Mouse (Mus musculus): ENCODE results near the gene Timp1.

Timp1 gene

DNA sequence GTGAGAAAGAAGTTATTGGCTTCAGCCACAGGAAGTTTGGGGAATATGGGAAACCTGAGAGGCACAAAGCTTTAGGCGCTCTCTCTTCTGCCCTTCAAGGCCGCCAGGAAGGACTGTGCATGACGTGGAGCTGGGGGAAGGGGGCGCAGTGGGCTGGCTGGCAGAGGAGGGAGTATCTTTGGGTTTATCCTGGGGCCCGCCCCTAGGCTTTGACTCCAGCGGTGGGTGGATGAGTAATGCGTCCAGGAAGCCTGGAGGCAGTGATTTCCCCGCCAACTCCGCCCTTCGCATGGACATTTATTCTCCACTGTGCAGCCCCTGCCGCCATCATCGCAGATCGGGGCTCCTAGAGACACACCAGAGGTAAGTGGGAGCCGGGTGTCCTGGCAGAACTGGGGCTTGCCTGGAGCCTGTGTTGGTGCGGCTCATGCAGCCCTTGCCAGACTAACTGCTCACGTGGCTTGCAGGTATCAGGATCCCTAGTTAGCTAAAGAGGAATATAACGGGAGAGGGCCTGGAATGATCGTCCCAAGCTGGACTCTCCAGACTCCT is at the start of gene Timp1:
TSS of gene Timp1 (plus strand) at position 205 of the 552 bp plus-strand sequence.
- DNase-seq (ENCODE audit: low spot score): peak; percentile 15

DNA sequence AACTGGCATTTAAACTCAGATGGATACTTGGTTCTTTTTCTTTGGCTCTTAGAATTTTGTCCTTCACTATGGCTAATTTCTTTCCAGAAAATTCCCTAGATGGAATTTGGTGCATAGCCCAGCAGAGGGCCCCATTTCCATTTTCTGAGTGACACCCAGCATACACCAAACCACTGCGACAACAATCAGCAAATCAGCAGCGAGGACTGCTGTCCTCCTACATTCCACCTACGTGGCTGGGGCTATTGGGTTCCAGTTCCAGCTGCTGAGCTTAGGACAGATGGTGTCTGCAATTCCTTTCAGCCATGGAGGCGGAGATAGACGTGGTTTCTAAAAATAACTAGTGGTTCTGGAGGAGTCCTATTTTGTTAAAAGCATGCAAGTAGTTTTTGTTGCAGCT is 41.0 kb upstream of the Timp1 start:
- DNase-seq (ENCODE audit: low spot score): peak; percentile 14

DNA sequence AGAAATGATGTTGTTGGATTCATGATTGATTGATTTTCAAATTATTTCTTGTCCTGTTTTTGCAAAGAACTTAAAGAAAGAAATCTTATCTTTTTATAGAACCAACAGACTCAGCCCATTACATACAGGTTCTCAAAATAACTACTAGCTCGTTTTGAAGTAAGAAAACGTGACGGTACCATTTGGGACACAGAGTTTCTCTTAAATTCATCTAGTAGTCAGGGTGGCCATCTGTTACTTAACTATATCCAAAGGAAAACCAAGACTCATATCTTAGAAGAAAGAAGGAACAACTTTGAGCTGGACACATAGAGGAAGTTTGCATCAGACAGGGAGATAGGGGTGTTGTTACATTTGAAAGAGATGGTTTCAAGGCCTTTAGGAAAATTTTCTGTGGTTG is 22.7 kb upstream of the Timp1 start:
- DNase-seq (ENCODE audit: low spot score): no peak

DNA sequence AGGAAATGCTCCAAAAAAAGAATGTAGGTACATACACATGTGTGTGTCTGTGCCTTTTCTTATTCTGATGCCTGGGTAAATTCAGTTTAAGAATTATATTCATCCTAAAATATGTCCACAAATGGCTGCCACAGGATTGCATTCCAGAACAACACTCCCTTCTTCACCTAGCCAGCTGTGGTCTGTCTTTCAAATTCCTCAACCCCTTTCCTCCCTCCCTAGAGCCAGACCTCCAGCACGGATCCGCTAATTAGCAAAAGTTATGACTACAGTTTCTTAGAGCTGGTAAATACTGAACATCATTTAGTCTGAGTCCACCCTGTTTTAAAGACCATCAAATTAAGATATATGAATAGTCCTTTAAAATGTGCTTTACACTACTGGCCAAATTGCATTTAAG is 22.1 kb upstream of the Timp1 start:
- no peak for DNase-seq (ENCODE audit: low spot score)

DNA sequence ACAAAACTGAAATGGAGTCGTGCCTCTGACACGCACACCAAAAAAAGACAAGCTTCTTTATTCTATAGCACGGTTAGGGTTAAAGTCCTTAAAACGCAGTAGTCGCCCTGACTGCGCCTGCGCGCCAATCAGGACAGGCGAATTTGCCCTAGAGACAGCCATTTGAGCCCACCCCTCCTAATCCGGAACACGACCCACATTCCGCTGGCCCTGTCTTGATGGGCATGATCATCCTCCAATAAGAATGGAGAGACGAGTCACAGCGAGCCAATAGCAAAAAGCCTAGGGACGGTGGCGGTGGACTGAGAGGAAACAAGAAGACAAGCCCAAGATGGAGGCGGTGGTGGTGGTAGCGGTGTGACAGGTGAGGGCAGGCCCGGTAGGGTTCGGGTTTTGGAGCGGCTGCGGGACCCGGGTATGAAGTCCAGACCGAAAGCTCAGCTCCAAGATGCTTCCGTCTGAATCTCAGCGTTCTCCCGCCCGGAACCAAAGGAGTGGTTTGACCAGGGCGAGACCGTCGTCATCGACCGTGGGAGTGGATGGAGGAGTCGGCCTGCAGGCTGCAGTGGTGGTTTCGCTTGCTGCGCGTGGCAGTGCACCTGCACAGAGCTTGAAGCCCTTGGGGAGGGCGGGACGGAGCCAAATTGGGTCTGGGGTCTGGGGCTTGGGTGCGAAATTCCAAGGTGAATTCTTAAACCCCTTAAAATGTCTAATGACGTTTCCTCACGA is 21.5 kb upstream of the Timp1 start:
- DNase-seq (ENCODE audit: low spot score): peak; percentile 63

DNA sequence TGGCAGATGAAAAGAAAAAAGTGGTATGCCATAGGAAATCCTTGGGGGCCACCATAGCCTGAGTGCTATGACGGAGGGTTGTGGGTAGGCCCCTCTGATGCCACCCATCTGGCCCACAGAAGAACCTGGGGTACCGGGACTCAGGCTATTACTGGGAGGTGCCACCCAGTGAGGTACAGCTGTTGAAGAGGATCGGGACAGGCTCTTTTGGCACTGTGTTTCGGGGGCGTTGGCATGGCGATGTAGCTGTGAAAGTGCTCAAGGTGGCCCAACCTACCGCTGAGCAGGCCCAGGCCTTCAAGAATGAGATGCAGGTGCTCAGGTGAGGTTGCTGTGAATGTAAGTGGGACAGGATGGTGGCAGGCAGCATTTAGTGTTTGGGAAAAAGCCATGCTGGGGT is 16.2 kb upstream of the Timp1 start:
- DNase-seq (ENCODE audit: low spot score): no peak

DNA sequence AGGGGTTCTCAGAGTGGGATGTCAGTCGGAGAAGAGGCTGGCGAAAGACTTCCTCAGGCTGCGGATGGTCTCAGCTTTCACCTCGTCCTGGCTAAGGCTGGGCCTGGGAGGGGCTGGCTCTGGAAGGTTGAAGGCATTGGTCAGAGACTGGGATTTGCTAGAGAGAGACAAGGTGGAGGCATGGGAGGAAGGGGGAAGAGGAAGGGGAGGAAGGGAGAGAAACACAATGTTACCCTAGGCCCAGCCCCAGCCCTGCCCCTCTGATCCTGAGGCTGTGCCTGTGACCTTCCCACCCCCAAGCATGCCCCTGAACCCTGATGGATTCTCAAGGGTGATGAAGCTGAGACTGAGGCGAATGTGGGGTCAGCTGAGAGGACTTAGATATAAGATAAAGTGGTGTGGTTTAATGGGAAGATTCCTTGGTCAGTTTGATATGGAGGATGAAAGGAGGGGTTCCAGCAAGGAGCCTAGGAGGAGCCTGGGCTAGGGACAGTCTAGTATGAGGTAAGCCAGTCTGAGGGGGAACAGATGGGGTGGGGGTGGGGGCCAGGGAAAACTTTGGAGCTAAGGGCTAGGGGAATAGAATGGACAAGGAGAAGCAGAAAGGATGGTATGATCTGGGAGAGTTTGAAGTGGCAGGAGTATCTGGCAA is 8.4 kb upstream of the Timp1 start:
- no peak for DNase-seq (ENCODE audit: low spot score)

DNA sequence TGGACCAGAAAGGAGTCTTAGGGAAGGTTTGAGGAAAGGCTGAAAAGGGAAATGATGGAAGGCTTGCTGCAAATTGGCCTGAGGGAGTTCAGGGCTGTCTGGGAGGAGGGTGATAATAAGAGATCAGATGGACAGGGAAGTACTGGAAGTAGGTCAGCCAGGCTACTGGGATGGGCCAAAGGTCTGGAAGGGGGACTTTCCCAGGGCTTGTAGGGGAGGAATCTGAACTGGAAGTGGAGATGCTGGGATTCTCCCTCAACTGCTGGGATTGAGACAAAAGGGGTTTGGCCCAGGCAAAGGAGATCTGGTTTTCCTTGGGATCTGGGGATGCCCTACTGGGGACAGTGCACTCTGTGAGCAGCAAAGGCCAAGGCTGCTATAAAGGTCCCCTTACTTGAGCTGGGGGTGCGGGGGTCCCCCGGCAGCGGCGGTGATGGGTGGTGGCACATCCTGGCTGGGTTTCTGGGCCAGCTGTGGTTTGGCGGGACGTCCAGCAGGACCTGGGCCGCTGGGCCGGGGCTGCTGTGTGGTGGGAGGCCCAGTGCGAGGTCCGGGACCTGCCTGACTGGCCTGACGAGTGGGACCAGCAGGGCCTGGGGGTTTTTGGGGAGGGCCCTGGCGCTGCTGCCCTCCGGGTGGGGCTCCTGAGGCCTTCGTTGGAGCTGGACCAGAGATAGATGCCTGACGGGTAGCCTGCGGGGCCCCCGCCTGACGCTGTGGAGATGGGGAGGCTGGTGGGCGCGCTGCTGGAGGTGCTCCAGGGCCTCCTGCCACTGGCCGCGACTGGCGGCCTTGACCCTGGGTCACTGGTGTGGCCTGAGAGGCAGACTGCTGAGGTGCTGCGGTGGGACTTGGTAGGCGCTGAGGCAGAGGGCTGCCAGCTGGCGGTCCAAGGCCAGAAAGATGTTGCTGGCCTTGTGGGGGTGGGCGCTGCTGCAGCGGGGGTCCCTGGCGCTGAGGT is 7.6 kb upstream of the Timp1 start:
- DNase-seq (ENCODE audit: low spot score): no peak

DNA sequence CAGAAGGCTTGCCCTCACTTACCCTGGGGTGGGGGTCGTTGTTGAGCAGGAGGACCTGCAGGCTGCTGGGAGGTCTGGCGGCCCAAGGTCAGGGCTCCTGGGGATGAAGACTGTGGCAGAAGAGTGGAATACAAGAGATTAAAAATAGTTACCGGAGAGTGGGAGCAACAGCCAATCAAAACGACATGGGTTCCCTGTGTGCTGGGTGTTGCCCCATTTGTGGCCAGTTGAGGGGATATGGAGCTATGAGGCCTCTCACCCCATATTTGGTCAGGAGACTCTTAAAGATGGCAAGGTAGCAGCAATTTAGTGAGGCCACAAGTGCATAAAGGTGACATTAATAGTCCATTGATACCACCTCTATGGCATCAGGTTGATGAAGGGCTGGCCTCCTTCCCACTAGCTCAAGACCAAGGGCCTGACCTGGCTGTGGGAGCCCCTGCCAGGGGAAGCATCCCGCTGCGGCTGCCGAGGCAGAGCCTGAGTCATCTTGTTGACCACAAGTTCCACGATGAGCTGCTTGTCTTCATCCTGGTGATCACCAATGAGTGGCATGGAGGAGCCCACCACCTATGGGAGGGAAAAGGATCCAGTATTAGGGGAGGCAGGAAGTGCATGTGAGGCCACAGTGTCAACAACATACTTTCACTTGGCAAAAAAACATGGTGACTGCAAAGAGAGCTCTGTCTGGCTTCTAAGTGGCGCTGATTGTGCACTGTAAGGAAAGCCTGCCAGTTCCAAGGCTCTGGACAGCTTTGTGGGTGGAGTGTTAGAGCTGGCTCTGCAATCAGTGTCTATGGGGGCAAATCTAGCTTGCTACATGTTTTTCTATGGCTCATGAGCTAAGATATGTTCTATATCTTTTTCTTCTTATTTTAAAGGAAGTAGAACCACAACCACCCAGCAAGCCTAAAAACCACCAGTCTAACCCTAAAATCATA is 6.5 kb upstream of the Timp1 start:
- no peak for DNase-seq (ENCODE audit: low spot score)

DNA sequence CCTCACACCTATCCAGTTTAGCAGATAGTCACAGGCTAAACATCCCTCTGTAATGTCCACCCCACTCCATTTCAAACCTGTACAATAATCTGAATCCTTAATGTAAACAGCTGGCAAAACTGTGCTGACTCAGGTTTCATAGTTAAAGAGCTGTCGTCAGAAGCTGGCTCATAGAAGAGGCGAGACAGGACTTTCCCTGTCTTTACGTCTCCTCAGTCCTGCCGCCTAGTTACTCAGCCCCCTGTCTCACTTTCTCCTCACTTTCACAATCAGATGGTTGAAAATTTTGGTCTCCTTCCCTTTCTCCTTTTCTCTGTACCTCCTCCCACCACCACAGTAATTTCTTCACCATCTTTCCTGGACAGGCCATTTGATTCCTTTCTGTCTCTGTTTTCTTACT is 1.9 kb upstream of the Timp1 start:
- DNase-seq (ENCODE audit: low spot score): no peak

DNA sequence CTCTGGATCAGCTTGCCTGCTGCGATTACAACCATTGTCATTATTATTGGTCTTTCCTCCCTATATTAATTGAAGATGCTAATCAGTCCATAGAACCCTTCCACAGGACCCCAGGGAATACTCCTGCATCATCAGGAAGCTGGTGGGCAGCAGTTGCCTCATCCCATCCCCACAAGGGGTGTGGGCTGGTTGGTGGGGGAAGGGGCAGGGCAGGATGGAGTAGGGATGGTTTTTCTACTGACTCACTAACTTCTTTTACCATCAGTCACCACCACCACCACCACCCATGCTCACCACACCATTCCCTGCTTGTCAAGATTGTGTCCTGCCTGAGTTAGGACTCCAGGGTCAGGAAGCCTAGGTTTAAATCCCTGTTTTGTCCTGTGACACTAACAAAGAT is 763 bp upstream of the Timp1 start:
- DNase-seq (ENCODE audit: low spot score): no peak

DNA sequence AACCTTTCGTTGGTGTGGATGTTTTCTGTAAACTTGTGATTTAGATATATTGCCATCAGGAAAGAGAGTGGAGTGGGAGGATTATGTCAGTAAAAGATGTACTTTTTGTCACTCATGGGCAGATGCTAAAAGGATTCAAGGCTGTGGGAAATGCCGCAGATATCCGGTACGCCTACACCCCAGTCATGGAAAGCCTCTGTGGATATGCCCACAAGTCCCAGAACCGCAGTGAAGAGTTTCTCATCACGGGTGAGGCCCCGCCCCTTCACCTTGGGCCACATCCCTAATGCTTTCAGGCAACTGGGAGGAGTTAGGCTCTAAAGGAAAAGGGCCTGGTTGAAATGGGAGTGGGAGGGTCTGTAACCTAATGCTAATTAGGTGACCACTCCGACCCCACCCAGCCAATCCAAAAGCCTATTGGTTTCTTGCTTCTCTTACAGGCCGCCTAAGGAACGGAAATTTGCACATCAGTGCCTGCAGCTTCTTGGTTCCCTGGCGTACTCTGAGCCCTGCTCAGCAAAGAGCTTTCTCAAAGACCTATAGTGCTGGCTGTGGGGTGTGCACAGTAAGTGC is 3.0 kb downstream of the Timp1 start:
- no peak for DNase-seq (ENCODE audit: low spot score)

DNA sequence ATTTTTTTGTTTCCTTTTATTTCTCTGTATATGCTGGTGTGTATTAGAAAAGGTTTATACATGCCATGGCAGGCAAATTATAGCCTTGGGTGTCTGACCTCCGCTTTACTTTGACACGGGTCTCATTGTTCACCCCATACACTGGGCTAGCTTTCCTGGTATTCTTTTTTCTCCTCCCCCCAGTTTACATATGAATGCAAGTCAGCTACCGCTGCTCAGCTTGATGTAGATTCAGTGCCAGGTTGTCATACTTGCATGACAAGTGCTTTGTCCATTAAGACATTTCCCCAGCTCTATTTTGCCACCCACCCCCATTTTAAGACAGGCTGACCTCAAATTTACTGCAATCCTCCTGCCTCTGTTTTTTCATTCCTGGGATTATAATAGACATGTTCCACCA is 5.3 kb downstream of the Timp1 start:
- no peak for DNase-seq (ENCODE audit: low spot score)

DNA sequence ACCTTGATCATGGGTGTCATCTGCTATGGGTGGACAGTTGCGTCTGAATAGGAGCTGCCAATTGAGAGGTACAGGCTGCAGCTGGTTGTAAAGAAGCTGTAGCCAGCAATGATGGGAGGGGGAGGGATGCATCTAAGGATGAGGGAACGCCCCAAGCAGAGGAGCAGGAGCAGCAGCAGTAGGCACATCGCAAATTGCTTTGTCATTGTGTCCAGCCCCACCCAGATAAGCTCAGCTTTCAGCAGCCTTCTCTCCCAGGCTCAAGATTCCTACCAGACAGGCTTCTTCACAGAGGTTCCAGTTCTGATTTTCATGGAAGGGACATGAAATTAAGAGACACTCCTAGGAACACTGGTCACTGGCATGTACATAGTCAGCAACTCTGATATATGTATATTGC is 40.1 kb downstream of the Timp1 start:
- DNase-seq (ENCODE audit: low spot score): no peak

DNA sequence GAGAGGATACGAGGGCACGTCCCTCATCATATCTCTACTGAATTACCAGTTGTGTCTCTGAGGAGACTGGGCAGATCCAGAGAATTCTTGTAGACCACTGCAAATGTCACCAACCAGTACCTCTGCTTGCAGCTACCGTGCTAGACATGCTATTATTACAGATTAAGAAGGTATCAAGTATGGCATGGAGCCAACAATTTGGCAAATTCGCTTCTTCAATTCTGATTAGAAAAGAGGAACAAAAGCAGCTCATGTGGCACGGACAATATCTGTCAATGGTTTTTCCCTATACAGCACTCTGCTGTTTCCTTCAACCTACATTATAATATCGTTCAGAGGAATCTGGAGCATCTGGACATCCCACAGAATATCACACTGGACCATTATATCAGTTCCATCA is 43.8 kb downstream of the Timp1 start:
- DNase-seq (ENCODE audit: low spot score): no peak

DNA sequence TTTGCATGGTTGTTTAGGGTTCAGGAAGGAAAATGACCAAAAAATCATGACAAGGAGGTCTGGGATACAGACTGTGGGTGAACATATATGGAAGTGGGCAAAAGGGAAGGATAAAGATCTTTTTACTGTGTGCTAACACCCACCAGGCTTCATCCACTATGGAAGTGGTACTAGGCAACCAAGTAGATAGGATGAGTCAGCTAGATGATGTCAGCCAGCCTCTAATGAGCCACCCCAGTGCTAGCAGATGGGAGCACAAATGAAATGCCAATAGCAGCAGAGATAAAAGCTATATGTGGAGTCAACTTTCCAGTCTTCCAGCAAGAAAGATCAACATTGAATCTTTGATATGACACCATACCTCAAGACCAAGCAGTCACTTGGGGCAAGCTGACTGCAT is 45.1 kb downstream of the Timp1 start:
- no peak for DNase-seq (ENCODE audit: low spot score)

DNA sequence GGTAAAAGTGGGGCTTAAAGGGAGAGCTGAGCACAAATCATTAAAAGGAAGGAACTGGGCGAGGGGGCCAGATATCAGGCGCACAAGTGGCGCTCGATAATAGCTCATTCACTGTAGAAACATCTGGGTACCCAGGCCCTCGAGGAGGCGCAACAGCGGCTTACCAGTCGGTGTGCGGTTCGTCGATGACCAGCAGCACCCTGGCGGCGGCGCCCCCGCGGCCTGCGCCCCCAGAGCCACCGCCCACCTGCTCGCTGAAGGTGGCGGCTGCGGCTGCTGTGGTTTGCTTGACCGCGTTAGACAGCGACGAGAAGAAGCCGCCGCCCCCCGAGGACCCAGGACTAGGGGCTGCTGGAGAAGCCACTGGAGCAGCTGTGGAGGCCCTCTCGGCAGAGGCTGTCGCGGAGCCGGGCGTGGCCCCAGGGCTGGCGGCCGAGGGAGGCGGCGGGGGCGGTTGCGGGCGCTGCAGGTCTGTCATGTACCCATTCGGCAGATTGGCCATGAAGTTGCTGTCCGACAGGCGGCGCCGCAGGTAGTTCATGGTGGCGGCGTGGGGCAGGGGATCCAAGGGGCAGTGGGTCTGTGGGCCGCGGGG is 50.4 kb downstream of the Timp1 start:
- no peak for DNase-seq (ENCODE audit: low spot score)

DNA sequence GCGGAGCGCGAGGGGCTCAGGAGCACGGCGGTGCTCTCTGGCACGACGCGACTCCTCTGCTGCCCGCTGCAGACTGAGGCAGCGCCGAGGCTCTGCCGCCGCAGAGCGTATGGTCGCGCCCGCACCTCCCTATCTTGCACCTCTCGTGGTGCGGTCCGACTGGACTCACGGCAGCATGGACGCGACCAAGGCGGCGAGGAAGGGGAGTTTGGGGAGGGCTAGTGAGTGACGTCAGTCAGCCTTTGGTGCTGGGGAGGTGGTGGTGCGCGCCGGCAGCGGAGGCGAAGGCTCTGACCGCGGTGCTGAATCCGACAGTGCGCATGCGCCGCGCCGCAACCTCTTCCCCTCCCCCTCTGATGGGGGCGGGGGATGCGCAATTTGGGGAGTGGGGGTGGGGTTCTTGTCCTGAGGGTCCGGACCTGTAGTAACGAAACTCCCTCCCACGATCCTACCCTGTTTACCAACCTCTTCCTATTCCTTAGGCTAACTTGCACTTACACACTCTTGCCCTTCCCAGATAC is 50.9 kb downstream of the Timp1 start, which contains the start of gene Syn1:
TSS of gene Syn1 (minus strand) at position 161 of the 521 bp plus-strand sequence.
- peak; percentile 33 for DNase-seq (ENCODE audit: low spot score)

DNA sequence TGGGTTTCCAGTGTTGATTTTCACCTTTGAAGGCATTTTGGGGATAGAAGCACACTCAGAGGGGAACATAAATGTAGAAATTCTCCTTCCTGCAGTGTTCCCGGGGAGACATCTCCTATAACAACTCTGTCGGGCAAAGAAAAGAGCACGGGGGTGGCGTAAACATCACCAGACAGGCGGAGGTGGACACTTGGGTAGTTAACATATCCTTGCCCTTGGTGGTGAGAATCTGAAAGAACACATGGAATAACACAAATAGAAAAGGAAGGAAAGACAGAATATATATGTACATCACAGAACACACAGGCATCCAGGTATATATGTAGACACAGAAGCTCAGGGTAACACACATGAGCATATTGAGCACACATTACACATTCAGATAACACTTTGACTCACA is 51.4 kb downstream of the Timp1 start:
- no peak for DNase-seq (ENCODE audit: low spot score)

DNA sequence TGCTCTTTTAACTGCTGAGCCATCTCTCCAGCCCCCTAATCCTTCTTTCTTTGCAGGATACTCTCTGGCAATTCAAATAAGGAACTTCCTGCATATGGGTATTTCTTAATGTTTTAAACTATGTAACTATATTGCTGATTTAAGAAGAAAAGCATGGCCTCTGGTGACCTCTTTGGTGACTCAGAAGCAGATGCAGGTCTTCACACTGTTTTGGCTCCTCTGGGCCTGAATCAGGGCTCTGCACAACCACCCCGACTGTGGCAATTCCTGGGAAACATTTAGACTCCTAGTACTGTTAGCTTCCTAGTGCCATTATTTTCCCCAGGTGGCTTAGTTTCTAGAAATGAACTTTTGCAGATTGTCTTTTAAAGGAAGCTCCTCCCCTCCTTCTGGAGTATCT is 53.5 kb downstream of the Timp1 start:
- no peak for DNase-seq (ENCODE audit: low spot score)
